Mouse (Mus musculus) ES-CJ7 (cell line): Measurements from ENCODE around the gene Gm19402.

Experiments
- DNase-seq: peaks from one replicate; pipeline ENCODE4 v3.0.0; 2011; ENCODE audit warnings: low read depth, low spot score

The Gm19402 gene

DNA sequence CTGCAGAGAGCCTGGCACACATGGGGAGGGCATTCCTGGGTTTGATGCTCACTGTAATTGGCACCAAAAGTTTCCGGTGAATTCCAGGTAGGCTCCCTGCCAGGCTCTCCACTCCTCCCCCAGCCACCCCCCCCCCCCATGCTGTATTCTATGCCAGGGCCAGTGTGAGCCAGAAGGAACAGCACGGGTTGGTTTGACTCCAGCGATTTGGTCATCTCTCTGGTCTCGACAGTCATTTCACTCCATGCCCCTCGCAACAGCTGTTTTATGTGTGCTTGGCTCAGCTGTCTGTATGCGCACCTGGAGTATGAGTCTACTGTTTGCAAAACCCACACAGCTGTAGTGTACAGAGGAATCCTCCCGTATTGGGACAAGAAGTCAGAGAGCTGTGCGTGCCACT lies 24.2 kb downstream of the Gm19402 start:
- no peak for DNase-seq

DNA sequence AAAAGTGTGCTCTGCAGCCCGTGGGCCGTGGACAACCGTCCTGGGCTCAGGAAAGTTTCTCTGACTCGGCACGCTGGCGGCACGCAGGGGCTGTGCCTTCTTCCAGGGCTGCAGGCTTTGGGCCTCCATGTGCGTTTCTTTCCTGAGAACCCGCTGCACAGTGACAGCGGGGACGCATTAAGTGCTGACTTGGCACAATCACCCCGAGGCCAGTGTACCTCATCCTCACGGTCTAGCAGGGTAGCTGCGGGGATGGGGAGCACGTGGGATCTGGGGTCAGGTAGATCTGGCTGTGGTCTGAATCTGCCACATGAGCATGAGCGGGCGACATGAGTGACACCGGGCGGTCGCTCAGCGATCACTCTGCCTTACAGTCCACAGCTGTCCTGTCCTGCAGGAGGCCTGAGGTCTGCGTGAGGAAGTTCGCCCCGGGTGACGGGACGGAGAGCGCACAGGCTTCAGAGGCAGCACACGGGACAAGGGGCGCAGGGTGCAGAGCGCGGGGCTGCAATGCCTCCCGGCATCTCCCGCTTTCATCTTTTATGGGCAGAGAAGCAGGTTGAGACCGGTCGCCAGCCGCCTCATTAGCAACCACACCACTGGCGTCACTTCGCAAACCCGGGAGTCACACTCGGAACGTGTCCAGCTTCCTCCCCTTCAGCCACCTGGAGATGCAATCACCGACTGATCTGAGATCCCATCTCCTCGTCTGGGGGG lies 26.4 kb downstream of the Gm19402 start:
- DNase-seq = peak; percentile 25

DNA sequence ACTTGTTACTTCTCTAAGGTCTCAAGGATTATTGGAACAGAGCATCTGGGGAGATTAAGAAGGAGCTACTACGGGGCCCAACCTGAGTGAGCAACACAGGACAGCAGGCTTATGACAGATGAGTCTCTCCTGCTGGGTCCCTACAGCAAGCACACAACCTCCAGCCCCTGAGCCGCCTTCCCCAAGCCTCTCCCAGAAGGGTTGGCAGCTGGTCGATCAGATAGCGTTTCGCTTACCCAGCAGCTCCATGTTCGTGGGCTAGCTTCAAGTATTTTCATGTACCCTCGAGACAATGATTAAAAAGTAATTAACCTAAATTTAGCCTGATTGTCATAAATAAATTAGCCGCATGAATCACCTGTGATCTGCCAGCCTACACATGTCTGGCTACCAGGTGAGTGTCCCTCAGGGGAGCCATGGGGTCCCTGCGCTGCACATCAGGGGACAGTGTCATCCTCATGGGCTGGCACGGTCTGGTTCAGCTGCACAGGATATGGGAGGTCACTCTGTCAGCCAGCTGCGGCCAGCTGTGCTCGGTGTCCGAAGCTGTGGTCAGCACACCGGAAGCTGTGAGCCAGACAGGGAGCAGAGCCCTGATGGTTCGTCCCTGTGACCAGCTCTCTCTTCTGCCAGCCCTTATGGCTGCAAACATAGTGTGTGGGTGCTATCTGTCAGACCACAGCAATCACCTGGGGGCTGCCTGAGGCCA lies 32.1 kb downstream of the Gm19402 start:
- no peak for DNase-seq

DNA sequence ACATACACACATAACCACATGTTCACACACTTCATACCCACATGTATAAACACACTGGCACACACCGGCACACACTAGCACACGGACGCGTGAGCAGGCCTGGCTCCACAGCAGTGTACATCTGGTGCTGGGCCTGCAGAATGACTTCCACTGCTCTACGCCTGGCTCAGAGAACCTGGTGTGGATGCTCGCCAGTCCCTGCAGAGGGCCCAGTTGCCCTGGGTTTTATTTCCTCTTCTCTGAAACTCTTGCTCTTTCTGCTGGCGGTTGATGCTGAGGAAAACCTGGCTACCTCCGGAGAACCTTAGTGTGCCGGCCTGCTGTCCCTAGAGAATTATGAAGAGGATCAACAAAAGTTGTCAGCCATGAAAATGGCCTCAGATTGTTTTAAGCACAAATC lies 38.5 kb downstream of the Gm19402 start:
- no peak for DNase-seq

DNA sequence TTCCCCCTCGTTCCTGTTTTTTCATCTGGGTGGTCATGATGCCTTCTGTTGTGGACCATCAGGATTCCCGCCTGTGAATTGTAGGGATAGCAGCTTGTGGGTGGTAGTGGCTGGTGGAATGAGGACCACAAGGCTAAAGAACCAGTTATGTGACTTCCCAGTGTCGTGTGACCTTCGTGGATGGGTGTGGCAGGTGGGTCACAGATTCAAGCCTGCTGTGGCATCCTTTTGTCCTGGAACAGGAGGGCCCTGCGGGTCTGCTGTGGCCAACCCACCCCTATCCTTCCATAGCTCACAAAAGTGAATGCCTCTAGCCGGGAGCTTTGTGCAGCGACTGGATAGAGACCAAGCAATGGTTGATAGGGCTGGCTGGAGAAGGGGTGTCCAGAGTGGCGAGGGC lies 42.7 kb downstream of the Gm19402 start:
- no peak for DNase-seq

DNA sequence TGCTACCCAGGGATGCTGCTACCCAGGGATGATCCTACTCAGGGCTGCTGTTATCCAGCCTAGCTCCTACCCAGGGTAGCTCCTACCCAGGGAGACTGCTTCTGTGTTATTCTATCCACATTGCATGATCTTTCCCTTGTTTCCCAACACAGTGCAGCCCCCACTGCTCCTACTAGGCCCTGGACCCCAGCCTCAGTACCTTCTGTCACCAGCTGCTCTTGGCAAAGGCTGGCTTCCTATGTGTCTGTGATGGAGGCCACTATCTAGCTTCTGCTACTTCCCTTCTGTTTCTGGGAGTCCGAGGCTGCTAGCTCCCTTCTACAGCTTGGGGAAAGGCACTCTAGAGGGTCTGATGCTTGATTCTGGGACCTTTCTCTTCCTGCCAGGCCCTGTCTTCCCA lies 43.1 kb downstream of the Gm19402 start:
- no peak for DNase-seq

DNA sequence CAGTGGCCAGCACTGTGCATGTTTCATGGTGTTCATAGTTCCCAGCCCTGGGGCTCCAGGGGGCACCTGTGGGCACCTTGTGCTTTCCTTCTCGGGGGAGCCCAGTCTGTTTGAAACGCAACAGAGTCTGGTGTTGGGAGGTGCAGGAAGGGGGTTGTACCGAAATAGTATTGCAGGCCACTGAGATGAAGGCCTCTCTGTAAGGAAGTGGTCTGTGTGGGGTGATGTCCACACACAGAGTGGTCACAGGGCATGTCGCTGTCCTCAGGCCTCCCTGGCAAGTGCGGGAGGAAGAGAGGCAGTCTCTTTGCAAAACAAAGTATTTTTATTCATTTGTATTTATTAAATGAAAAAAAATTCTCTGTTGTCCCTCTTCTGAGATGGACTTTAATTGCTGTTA lies 45.0 kb downstream of the Gm19402 start:
- DNase-seq = no peak

DNA sequence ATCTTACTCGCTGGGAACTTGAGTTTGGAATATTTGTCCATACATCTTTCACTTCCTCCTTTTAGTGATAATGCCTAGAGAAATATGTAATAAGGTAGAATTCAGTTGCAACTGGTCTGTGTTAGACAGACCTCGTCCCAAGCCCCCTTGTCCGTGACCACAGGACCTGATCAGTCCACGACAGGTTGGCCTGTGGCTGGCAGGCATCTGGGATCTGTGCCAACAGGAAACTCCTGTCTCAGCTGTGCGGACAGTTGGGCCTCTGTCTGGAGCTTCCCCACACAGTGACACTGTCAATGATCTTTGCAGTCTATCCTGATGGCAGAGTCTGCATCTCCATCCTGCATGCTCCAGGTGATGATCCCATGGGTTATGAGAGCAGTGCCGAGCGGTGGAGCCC lies 47.4 kb downstream of the Gm19402 start:
- DNase-seq = no peak
